Mouse (Mus musculus): ENCODE results near the gene Pitpnc1.

GRCm38 (mm10) chr11:107479053-107479861 lies 8.8 kb upstream of the Pitpnc1 start, which contains the start of gene Psmd12:
- TF ChIP-seq CTCF (IDR thresholded peaks at IDR 0.05; ENCODE audit: low read depth) = no peak
- peak; percentile 77; the same call in 1 of the 2 replicates for TF ChIP-seq EP300 (IDR thresholded peaks at IDR 0.05; ENCODE audit: low read depth)
